Mouse (Mus musculus) layer of hippocampus, adult 11-12 months (tissue): ENCODE results near the gene D7Ertd443e.

Source experiments
- DNase-seq: peaks from one replicate; pipeline ENCODE4 v3.0.0; 2022; ENCODE audit warnings: low spot score

D7Ertd443e gene

GRCm38 (mm10) chr7:134227101-134227500 is 158.4 kb downstream of the D7Ertd443e start:
- DNase-seq, result no peak

GRCm38 (mm10) chr7:134226231-134226630 is 159.2 kb downstream of the D7Ertd443e start:
- no peak for DNase-seq

- DNase-seq, result peak; percentile 38
These were observed 160.5 kb downstream of the D7Ertd443e start for GRCm38 (mm10) chr7:134224741-134225612.

- DNase-seq, result peak; percentile 6
These were observed 161.1 kb downstream of the D7Ertd443e start for GRCm38 (mm10) chr7:134224421-134224740.

GRCm38 (mm10) chr7:134223444-134224161 is 161.9 kb downstream of the D7Ertd443e start:
- DNase-seq, result peak; percentile 85
